Mouse (Mus musculus): ENCODE data around the gene H2afy. TPM values are rescaled to one million over a fixed set of nuclear protein-coding genes. Genes with fewer than 3 reads are reported as not detected.

Gene H2afy
- total RNA-seq, 4 experiments from 2014 or later, result 93.1 to 120 (median 103) TPM

DNA sequence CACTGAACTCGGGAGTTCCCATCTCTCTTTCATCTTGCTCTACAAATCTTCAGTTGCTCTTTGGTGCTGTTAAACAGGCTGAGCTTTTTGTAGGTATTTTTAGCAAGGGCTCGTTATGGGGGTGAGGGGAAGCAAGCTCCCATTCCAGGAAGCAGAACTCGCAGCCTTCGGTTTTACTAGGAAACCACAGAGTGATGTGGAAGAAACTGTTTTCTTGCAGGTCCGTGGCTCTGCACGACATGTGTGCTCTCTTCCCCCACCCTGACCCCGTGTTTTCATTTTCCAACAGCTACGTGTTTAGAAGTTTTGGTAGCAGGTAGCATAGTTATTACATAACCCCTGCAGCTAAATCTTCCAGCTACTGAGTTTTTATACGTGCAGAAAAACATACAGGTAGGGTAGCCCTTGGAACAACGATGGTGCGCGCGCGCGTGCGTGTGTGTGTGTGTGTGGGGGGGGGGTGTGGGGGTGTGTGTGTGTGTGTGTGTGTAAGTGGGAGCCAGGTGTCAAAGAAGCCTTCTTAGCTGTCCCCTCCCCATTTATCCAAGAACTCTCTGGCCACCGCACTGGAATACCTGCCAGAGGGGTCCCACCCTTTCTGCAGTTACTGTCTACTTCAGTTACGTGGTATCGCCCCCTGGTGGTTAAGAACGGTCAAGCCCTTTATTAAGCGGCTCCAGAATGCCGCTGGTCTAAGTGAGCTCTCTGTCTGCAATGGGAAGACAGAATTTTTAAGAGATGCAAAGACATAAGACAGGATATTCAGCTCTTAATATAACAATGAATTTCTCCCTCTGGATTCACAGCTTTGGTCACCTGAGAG lies 15.5 kb upstream of the H2afy start:
- DNase-seq (ENCODE audit: low spot score in 2 of 2), result peak in 1 of 2 experiments; percentile 34

DNA sequence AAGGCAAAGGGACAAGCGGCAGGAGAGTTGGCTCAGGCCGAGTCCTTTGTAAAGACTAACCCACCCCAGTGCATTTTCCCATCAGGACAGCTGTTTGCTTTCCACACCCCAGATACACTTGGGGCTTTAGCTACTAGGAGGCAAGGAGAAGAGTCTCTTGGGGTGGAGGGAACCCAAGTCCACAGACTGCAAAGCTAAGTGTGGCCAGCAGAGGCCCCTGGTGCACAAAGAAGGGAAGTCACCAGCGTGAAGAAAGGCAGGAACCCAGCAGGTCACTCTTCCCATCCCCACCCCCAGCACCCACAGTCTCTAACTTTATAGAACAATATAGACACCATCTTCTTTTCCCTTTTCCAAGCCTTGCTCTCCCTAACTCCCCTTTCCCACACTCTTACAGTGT lies 9.4 kb upstream of the H2afy start:
- no peak for DNase-seq (ENCODE audit: low spot score in 2 of 2)

GRCm38 (mm10) chr13:56144021-56144420 lies 7.9 kb upstream of the H2afy start:
- DNase-seq (ENCODE audit: low spot score in 2 of 2), result no peak

GRCm38 (mm10) chr13:56143151-56143513 lies 7.0 kb upstream of the H2afy start:
- no peak for DNase-seq (ENCODE audit: low spot score in 2 of 2)

GRCm38 (mm10) chr13:56142382-56143150 lies 6.4 kb upstream of the H2afy start:
- no peak for DNase-seq (ENCODE audit: low spot score in 2 of 2)

DNA sequence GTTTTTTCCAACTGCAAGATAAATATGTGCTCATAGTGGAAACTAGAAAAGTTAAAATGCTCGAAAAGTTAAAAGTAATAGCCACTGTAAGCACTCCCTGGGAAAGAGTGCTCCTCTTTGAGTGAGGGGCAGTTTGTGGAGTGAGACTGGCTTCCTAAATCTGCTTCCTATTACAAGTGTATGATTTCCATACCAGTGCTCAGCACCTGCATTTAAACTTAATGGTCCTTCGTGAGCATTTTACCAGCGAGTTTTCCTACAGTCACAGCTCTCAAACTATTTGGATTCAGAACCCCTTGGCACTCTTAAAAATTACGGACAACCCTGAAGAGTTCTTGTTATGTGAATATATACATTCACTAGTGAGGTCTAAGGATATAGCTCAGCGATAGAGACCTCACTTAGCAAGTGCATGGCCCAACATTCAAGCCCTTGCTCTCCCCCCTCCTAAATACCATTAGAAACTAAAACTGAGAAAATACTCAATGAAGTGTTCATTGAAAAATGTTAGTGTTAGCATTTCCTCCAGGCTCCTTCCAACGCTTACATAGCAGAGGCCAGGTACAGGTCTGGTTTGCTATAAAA lies 3.1 kb upstream of the H2afy start:
- no peak for DNase-seq (ENCODE audit: low spot score in 2 of 2)

DNA sequence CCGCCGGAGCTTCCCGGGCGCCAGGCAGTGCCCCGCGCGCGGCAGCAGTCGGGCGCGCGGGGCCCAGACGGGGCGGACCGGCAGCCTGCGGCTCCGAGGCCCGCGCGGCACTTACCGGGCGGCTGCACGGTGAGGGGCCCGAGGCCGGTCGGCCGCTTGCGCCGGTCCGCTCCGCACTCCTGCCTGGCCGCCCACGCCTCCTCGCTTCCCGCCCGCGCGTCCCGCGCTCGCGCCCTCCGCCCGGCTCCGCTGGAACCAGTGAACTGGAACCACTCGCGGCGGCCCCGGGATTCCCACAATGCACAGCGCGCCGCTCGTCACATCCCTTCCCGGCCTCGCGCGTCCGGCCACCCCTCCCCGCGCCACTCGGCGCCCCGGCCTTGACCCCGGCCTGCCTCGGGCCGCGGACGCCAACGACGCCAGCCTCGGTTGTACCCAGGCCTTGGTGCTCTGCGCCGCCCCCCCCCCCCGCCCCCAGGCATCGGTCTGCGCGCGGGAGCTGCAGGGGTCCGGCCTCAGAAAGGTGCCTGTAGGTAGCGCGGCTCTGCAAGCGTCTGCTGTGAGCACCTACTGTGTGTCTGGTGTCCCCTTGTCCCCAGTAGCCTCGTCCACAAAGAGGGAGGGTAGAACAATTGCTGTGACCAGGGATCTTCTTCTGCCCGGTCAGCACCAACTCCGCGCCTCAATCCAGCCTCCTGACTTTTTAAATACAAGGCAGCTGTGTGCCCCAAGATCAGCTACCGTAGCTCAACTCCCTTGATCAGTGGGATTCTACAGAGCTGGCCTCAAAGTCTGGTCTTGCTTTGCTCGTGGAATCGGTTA lies 719 bp downstream of the H2afy start:
- DNase-seq (ENCODE audit: low spot score in 2 of 2), result peak; percentile 79 to 84

GRCm38 (mm10) chr13:56134631-56135181 lies 1.5 kb downstream of the H2afy start:
- no peak for DNase-seq (ENCODE audit: low spot score in 2 of 2)

DNA sequence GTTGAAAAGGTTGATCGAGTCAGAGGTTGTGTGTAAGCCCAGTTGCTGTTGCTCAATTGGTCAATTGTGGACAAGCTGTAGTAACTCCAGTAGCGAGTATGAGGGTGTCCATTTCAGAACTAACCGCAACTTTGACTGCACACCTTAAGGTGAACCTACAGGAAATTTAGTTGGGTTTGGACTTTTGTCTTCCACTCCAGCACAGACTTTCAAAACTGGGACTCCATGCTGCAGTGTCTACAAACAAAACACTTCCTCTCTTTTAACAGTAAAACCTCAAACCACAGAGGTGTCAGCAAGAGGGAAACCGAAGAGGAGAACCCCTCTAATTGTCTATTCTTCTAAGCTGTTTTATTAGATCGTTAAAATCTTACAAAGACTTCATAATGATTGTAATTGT lies 2.1 kb downstream of the H2afy start:
- DNase-seq (ENCODE audit: low spot score in 2 of 2), result no peak

GRCm38 (mm10) chr13:56132941-56133340 lies 3.2 kb downstream of the H2afy start:
- DNase-seq (ENCODE audit: low spot score in 2 of 2), result no peak

- DNase-seq (ENCODE audit: low spot score in 2 of 2), result no peak
Observed at GRCm38 (mm10) chr13:56132326-56132936, 3.7 kb downstream of the H2afy start.

GRCm38 (mm10) chr13:56130544-56130943 lies 5.6 kb downstream of the H2afy start:
- DNase-seq (ENCODE audit: low spot score in 2 of 2), result no peak

DNA sequence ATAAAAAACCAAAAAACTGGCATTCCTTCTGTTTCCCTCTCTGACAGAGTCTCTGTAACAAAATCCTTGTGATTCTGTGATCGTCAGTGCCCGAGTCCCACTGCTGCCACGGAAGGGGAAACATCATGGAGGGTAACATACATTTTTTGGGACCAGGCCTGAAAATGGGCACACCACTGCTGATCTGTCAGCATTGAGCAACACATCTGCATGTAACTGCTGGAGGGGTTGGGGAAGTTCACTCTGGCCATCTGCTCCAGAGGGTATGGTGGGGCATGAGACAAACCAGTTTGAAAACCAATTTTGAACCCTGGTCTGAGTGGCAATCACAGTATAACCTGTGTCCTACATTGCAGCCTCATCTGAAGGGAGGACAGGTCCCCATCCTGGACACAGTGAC lies 6.6 kb downstream of the H2afy start:
- DNase-seq (ENCODE audit: low spot score in 2 of 2), result no peak

GRCm38 (mm10) chr13:56129014-56129413 lies 7.1 kb downstream of the H2afy start:
- DNase-seq (ENCODE audit: low spot score in 2 of 2), result no peak

DNA sequence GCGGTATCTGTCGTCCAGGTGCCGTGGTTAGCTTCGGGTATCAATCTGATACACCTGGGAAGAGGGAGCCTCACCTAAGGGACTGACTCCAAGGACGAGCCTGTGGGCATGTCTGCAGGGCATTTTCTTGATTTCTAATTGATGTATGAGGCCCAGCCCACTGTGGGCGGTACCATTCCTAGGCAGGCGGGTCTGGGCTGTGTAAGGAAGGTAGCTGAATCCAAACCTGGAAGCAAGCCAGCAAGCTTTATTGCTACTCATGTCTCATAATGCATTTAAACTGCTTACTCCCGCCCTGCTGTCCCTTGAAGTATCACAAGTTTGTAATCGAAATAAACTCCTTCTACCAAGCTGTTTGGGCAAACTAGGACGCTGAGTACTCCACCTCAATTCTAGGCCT lies 10.5 kb downstream of the H2afy start:
- no peak for DNase-seq (ENCODE audit: low spot score in 2 of 2)

DNA sequence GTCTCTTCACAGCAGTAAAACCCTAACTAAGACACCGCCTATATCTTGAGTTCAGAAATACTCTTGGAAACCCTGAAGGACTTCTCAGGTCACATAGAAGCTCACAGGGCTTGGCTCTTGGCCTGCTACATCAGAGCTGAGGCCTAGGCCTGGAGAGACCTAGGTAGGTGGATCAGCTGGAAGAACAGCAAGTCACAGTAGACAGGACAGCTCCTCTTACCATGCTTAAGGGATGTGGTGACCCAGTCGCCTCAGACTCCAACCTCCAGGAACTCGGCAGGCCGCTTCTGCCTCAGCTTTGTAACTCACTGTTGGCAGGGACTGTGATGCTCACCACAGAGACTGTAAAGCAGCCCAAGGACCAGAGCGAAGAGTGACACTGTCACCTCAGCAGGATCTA lies 13.1 kb downstream of the H2afy start:
- no peak for DNase-seq (ENCODE audit: low spot score in 2 of 2)

DNA sequence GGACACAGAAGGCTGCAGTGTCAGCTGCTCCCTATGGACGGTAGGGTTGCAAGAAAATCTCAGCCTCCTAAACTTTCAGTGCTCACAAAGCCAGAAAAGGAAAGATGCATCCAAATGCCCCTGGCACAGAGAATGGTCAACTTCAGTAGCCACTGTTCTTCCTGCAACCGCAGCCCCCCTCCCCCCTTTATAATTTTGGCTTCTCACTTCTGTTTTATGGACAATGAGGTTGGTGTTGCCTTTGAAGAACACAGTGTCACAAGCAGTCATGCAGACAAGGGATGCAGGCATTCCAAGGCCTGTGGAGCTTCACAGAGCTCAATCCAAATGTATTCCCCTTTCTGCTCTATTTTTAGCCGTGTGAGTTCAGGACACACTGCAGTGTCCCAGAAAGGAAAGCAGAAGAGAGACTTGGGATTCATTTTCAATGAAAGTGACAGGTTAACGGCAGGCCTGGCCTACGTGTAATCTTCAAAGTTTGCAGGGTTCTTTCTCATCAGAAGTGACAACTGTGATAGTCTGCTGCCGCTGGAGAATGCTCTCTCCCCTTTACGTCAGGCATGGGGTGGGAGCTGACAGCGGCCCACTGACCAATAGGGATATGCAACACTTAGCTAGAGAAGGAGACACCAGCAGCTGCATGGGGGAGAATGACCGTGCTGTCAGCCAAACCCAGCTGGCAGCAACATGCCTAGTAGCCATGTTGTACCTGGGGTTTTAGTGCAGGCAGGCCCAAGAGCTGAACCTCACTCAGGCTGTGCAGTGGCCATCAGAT lies 18.0 kb downstream of the H2afy start:
- no peak for DNase-seq (ENCODE audit: low spot score in 2 of 2)

DNA sequence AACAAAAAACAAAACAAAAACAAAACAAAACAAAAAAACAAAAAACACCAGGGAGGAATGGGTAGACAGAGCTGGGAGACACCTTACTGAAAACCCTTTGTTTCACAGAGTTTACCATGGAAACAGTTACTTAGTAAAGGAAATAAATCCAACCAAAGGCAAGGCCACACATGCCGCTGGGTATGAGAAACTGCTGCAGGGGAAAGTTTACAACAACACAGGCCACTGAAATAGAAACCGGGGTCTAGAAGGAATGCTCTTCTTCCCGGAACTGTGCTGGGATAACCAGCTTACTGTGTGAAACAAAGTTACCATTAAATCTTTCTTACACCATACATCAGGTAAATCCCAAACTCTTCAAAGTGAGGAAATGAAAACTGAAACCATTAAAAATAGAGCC lies 20.3 kb downstream of the H2afy start:
- DNase-seq (ENCODE audit: low spot score in 2 of 2), result no peak

- DNase-seq (ENCODE audit: low spot score in 2 of 2), result no peak
Observed at GRCm38 (mm10) chr13:56115386-56115785, 20.8 kb downstream of the H2afy start.
